ENCODE assay signal across 20 mouse cellular contexts in genomic region chr7:141928642-141929041, GRCm38 (mm10). TPM values are rescaled to one million over a fixed set of nuclear protein-coding genes. Genes with fewer than 3 reads are reported as not detected.
DNase-seq lines count a peak whose midpoint lies in the region; ATAC-seq lines count a peak whose summit lies in the region.
"Had no signal": no experiment of that assay in that cellular context is flagged by ENCODE, and none has a peak within 500 bp of the region (broad histone marks: within the 10 kb centered on the region; RNA-seq: fewer than 3 reads in every experiment).

No protein-coding gene starts in this region.

- no peak overlapping the region for H3K4me2 ChIP-seq in forebrain, embryonic 14.5 days (ENCODE audit: low read length)
- H3K4me2 ChIP-seq in midbrain, embryonic 15.5 days: no peak overlapping the region
- H3K4me2 ChIP-seq: liver, embryonic 11.5 days had no signal

- peak; percentile 60 to 64 for DNase-seq in frontal cortex, postnatal 14 days (ENCODE audit: low spot score in 2 of 2)
- DNase-seq in left cerebral cortex, postnatal 36 days (ENCODE audit: low spot score in 2 of 2): peak; percentile 74 to 79
- no peak for DNase-seq in forebrain, embryonic 14.5 days (ENCODE audit: low spot score)
- no peak for DNase-seq in gastrocnemius, adult 18-20 months (ENCODE audit: low spot score)
- DNase-seq: adrenal gland, postnatal 25 days; cerebellum, adult 2 months; cerebellum, postnatal 36 days; gastrocnemius, postnatal 36 days; kidney, adult 2 months; kidney, postnatal 14 days; lung, adult 18-20 months; lung, postnatal 14 days; retina, postnatal 1 day; thymus, postnatal 4 days had no signal

- peaks cover 29% of the 10 kb centered on the region for H3K4me1 ChIP-seq in megakaryocyte, embryonic 14.5 days
- no peaks in the 10 kb centered on the region for H3K4me1 ChIP-seq in forebrain, embryonic 14.5 days (ENCODE audit: control insufficient read depth, insufficient read depth, low read length)
- H3K4me1 ChIP-seq in midbrain, embryonic 15.5 days: no peaks in the 10 kb centered on the region

- no peak overlapping the region for H3K27ac ChIP-seq in forebrain, embryonic 14.5 days (ENCODE audit: low read depth, low read length)
- no peak overlapping the region for H3K27ac ChIP-seq in midbrain, embryonic 15.5 days
- H3K27ac ChIP-seq: forebrain, embryonic 10.5 days had no signal

- H3K27me3 ChIP-seq in megakaryocyte, embryonic 14.5 days (replicated peaks): peaks cover 78% of the 10 kb centered on the region
- no peaks in the 10 kb centered on the region for H3K27me3 ChIP-seq in forebrain, embryonic 14.5 days (replicated peaks; ENCODE audit: control insufficient read depth, insufficient read depth, low read length)
- H3K27me3 ChIP-seq in midbrain, embryonic 15.5 days (replicated peaks): no peaks in the 10 kb centered on the region

- WGBS in forebrain, embryonic 14.5 days: 79% methylated on average over 10 of the region's 10 CpGs
- 74% methylated on average over 10 of the region's 10 CpGs for WGBS in midbrain, embryonic 15.5 days

- peak overlapping the region; percentile 38 for H3K4me3 ChIP-seq in megakaryocyte, embryonic 14.5 days (replicated peaks)
- no peak overlapping the region for H3K4me3 ChIP-seq in forebrain, embryonic 14.5 days (ENCODE audit: low read depth, low read length)
- no peak overlapping the region for H3K4me3 ChIP-seq in midbrain, embryonic 15.5 days
- H3K4me3 ChIP-seq: forebrain, embryonic 10.5 days had no signal

- ATAC-seq in megakaryocyte, adult 5-6 weeks (ENCODE audit: poor library complexity, severe bottlenecking): no peak
- no peak for ATAC-seq in forebrain, embryonic 14.5 days
- ATAC-seq in midbrain, embryonic 15.5 days (replicated peaks): no peak
- ATAC-seq: midbrain, embryonic 16.5 days had no signal

- H3K9me3 ChIP-seq in megakaryocyte, embryonic 14.5 days: peaks cover 6% of the 10 kb centered on the region; the same call in 1 of the 2 replicates
- no peaks in the 10 kb centered on the region for H3K9me3 ChIP-seq in forebrain, embryonic 14.5 days (replicated peaks; ENCODE audit: control insufficient read depth, low read length)
- no peaks in the 10 kb centered on the region for H3K9me3 ChIP-seq in midbrain, embryonic 15.5 days
- H3K9me3 ChIP-seq: forebrain, embryonic 10.5 days had no signal

- intact Hi-C loops in left cerebral cortex, postnatal 36 days (cut with DNase I): loop anchor here (1.0 kb wide), 1 partner anchor 25 kb away; no protein-coding TSS in a partner anchor

- no peak overlapping the region for H3K9ac ChIP-seq in forebrain, embryonic 14.5 days (ENCODE audit: low read length)
- no peak overlapping the region for H3K9ac ChIP-seq in midbrain, embryonic 15.5 days

- no peaks in the 10 kb centered on the region for H3K36me3 ChIP-seq in megakaryocyte, embryonic 14.5 days (replicated peaks; ENCODE audit: low read length)
- no peaks in the 10 kb centered on the region for H3K36me3 ChIP-seq in forebrain, embryonic 14.5 days (ENCODE audit: control insufficient read depth, insufficient read depth, low read length)
- no peaks in the 10 kb centered on the region for H3K36me3 ChIP-seq in midbrain, embryonic 15.5 days (replicated peaks)
- H3K36me3 ChIP-seq: forebrain, embryonic 10.5 days had no signal

RNA-seq across cellular contexts. Expression of gene Tollip, which starts 10.3 kb away (rescaled TPM):
- polyA plus RNA-seq in megakaryocyte, embryonic 14.5 days (2012; ENCODE audit: insufficient read depth, low replicate concordance): 31.0 and 40.1 TPM in 2 replicates
- total RNA-seq in megakaryocyte, adult 5-6 weeks (2015): 29.0 and 30.9 TPM in 2 replicates
- 30.7 and 38.7 TPM in 2 replicates for total RNA-seq in megakaryocyte, adult 5-6 weeks (2017)
- 100 to 1,000 TPM; 131 to 140 TPM for total RNA-seq in left cerebral cortex, postnatal 36 days (2021)
- polyA plus RNA-seq in forebrain, embryonic 14.5 days (2014; fragmentation: Nextera tagmentation; extraction: Ambion mirVana): 74.0 and 87.3 TPM in 2 replicates
- 10 to 100 TPM; 30.1 to 34.3 TPM for total RNA-seq in gastrocnemius, adult 18-20 months (2021)
- 82.6 TPM in 2 replicates for polyA plus RNA-seq in midbrain, embryonic 15.5 days (2015; fragmentation: Nextera tagmentation; extraction: Ambion mirVana)

RNA-seq across cellular contexts. Expression of gene Brsk2, which starts 20.9 kb away (rescaled TPM):
- polyA plus RNA-seq in megakaryocyte, embryonic 14.5 days (2012; ENCODE audit: insufficient read depth, low replicate concordance): not detected in 2 replicates
- total RNA-seq in megakaryocyte, adult 5-6 weeks (2015): not detected in 2 replicates
- not detected in 2 replicates for total RNA-seq in megakaryocyte, adult 5-6 weeks (2017)
- 100 to 1,000 TPM; 229 to 232 TPM for total RNA-seq in left cerebral cortex, postnatal 36 days (2021)
- 20.8 and 21.7 TPM in 2 replicates for polyA plus RNA-seq in forebrain, embryonic 14.5 days (2014; fragmentation: Nextera tagmentation; extraction: Ambion mirVana)
- total RNA-seq in gastrocnemius, adult 18-20 months (2021): under 1 TPM; 0.09 to 0.19 TPM
- polyA plus RNA-seq in midbrain, embryonic 15.5 days (2015; fragmentation: Nextera tagmentation; extraction: Ambion mirVana): 24.7 and 25.9 TPM in 2 replicates

Comparison
In these comparisons a context has a peak if more than half of its experiments do, and no peak if none do; other contexts are left out.
1. DNase-seq: peak in frontal cortex, postnatal 14 days (2 of 2) and left cerebral cortex, postnatal 36 days (2 of 2); none in forebrain, embryonic 14.5 days (single experiment) and gastrocnemius, adult 18-20 months (single experiment).
2. RNA of gene Brsk2, which starts 20.9 kb away (total RNA-seq): 229 to 232 TPM in left cerebral cortex, postnatal 36 days; 0.09 to 0.19 TPM in gastrocnemius, adult 18-20 months and not detected in megakaryocyte, adult 5-6 weeks; every median in the first group is over 100 times any median in the second.